Mouse (Mus musculus): ENCODE measurements at regions not wholly inside any gene's neighbourhood (a gene's known extent, or its start where the extent isn't known, plus 50 kb on each side); places are given as distances from the start of the nearest gene placed in this dataset.
"Not testable (repeated sequence)": the region's sequence is repeated elsewhere in the genome, so short reads cannot be mapped to it uniquely, and the experiment has no call there.

DNA sequence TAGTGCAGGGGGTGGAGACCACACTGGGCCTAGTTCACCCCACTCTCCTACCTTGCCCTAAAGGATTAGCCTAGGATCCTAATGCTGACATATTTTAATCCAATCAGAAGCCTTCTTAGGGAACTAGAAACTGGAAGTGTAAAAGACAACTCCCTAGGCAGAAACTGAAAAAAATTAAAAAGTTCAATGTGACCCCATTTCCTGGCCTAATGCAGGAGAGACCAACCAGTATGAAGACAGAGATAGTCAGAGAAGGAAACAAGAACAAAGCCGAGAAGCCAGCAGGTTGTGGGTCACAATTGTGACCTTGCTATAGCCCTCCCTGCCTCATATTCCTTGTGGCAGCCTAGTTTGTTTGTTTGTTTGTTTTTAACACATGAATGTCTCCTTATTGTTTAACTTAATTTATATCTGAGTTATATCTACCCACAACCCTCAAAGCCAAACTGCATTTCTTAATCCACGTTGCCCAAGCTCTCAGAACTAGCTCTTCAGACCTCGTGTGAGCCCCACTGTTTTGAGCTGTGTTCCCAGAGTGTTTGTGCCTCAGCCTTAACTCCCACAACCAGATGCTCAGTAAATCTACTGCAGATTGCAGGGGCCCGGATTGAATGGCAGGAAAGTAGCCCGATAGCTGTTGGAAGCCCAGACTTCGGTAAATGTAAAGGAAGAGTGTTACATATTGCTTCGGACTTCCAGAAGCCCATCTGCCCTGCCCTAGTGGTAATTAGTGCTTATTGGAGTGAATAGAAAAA, 139.0 kb upstream of the Tbl1xr1 start:
- no peak for DNase-seq (ENCODE audit: low read depth)

DNA sequence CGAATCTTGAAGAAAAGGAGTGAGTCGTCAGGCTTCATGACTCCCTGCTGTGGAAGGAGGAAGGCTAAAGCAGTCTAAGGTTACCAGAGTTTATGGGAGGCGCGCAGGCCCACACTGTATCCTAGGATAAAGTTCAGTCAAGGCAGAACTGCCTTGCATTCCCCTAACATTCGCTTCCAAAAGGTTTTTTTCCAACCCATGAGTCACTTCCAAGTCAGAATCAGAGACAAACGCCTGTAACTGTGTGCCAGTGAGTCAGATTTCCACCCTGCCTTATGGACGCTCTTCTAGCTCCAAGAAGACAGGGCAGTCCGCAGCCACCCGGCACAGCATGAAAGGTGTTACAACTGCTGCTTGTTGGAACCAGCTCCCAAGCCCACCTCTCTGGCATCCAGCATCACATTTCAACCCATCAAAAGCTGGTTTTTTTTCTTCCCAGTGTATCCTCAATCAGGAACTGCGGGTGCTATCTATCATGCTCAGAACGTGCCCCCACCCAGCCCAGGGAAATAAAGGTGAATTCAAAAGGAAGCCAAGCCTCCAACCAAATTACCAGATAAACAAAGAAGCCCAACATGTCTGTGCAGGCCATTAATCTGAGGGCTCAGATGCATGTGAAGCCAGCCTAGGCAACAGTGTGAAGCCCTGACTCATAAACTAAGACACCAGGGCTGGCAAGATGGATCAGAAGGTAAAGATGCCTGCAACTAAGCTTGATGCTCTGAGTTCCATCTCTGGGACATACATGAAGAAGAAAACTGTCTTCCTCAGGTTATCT, 138.2 kb upstream of the Tbl1xr1 start:
- no peak for DNase-seq (ENCODE audit: low read depth)

DNA sequence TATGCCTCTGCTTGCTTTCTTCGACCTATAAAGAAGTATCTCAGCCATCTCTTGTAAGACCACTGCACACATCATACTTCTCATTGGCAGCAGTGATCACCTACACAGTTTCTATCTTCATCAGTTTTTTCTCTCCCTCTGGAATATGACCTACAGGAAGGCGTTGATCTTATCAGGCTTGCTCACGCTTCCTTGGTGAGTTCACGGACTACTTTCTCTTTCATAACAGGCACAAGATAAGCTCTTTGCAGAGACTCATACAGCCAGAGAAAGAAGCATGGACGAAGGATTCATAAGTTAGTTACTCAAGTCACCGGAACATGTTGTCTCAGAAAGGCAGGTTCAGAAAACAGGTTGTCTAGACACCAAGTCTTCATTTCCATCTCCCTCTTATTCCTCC, 136.7 kb upstream of the Tbl1xr1 start:
- DNase-seq (ENCODE audit: low read depth) = peak; percentile 58

DNA sequence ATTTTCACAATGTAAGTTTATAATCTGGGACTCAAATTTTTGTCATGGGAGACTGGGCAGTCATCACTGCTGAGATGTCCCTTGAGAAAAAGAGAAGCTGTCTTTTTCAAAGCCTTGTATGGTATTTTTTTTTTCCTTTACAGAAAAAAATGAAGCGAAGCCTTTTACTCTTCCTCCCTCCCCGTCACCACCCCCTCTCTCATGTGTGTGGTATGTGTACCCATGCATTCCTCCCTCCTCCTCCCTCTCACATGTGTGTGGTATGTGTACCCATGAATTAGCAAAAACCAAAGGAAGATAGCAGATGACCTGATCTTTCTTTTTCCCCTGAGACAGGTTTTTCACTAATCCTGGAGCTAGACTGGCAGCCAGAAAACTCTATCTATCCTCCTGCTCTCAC, 134.9 kb upstream of the Tbl1xr1 start:
- no peak for DNase-seq (ENCODE audit: low read depth)

DNA sequence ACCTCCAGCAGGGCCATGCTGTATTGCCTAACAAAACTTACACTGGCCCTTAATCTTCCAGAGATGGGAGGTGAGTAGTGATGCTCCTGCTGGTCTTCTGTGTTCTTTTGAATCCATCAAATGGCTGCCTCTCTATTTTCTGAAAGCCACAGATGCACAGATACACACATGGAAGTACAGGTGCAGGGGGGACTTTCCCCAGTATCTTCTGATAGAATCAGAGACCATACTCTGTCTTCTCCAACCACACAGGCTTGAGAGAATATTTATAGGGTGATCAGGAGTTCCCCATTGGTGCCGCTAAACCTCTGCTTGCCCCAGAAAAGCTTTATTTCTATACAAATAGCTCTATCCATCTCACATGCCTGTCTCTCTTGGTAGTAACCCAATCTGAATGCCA, 133.5 kb upstream of the Tbl1xr1 start:
- DNase-seq (ENCODE audit: low read depth) = peak; percentile 53

DNA sequence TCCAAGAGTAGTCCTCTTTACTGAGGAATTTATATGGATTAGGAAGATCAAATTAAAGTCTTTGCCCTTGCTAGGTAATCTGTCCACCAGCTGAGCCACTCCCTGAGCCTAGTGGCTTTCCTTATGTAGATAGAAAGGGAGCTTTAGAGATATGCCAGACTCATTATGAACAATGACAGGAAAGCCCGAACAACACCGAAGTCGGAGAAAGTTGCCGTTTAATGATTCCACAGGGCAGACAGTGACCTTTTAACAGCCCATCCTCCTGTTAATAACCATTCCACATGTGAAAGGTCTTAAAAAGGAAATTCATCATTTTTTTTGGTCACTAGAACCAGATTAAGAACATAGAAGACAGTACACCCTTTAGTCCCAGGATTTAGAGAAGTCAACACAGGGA, 130.7 kb upstream of the Tbl1xr1 start:
- no peak for DNase-seq (ENCODE audit: low read depth)

DNA sequence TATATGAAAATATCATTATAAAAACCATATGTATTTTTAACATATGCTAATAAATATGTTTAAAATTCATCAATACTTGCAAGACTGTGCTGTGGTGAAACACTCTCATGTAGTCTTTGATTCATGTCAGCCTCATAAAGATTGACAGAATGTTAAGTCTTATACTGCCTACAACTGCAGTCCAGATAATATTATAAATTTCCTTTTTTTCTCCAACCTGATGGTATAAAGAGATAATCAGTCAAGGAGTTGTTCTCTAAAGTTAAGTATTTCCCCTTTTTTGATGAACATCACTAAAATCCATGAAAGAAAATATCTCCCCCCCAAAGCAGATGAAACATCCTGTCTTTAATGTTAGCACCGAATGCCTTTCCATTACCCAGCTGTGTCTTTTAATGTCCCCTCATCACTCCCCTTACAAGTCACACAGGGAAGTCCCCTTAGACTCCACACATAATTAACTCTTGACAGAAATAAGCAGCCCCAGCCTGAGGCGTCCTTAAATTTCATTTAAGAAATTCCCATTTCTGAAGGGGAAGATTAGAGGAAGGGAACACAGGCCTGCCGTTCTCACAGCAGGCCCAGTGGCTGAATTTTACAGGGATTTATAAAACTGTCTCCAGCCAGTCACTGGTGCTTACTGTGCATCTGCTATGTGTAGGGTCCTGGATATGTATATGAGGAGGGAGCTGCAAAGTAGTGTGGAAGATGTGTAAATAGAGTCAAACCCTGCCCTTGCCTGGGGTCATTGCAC, 129.0 kb upstream of the Tbl1xr1 start:
- DNase-seq (ENCODE audit: low read depth) = peak; percentile 15

DNA sequence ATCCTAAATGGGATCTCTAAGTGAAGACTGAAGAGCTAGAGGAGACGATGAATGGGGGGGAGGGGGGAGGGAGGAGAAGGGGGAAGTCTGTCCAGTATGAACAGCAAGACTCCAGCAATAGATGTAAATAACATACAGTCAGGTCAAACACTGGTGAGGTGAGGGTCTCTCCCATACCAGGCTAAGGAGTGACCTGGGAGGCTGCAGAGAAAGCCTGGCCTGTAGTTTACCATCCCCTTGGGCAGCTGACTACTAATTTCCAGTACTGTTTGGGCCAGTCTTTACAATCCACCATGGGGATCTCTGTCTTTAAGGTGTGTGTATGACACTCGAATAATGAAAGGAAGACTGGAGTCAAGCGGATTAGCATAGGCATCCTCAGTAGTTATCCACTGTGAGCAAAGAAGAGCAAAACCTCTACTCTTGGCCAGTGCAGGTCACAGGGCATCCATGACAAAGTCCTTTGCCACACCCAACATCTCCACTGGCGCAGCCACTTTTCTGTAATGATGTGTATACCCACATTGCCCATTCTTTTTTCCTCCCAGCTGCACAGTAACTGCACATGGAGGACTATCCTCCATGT, 128.3 kb upstream of the Tbl1xr1 start:
- no peak for DNase-seq (ENCODE audit: low read depth)

DNA sequence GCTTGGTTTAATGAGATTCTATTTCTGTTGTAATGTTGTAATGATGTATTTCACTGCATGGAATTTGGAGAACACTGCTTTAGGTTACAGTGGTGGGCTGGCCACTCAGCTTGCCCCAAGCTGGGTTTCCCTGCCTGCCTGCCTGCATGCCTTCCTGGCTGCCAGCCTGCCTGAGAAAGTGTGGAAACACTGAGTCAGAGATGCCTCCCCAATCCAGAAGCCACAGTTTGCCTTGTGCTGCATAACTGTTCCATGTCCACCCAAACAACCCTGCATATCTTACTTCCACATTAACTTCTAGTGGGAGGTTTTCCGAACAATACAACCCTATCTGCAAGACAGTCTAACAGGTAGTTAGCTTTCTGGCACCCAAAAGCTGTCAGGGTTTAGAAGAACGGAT, 127.0 kb upstream of the Tbl1xr1 start:
- peak; percentile 17 for DNase-seq (ENCODE audit: low read depth)

DNA sequence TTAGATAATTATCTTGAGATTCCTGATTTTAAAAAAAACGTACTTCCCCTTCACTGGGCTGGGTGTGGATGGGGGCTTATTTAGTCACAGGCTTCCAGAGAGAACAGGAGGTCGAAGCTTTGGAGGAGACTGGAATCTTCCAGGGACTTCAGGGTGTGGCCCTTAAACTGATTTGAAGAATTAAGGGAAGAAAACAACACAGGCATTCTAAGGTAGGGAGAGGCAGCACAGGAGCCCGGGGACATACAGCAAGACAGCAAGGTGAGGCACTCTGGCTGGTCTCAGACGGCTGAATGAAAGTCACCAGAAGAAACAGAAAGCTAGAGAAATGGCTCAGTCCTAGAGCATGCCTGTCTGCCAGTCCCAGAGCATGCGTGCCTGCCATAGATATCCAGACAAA, 125.9 kb upstream of the Tbl1xr1 start:
- DNase-seq (ENCODE audit: low read depth) = no peak

DNA sequence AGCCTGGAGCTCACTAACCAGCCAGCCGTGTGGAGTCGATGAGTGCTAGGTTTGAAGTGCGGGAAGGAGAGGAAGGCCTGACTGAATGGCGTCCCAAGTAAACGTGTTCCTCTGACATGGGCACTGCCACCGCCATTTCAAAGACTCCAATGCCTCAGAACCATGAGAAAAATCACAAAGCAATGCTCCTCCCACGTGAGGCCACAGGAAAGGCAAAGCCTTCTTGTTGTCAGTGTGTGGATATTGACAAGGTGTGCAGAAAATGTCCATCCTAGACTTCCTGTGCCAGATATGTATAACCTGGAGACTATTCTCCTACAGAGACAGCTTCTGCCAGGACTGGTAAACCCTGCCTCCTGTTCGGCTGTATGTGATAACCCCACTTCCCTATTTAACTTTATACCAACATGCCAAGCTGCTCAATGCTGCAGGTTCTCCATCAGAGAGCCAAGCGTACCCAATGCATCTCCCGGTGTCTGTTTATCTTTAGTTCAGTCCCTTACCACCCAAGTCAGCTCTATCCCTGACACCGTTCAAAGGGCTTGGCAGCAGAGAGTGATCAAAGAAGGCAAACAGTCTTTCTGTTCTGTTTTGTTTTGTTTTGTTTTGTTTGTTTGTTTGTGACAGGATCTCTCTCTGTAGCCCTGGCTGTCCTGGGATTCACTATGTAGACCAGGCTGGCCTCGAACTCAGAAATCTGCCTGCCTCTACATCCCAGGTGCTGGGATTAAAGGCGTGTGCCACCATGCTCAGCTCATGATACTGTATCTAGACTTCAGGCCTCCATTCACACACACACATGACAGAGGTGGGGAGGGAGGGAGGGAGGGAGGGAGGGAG, 124.8 kb upstream of the Tbl1xr1 start:
- DNase-seq (ENCODE audit: low read depth) = peak; percentile 53

DNA sequence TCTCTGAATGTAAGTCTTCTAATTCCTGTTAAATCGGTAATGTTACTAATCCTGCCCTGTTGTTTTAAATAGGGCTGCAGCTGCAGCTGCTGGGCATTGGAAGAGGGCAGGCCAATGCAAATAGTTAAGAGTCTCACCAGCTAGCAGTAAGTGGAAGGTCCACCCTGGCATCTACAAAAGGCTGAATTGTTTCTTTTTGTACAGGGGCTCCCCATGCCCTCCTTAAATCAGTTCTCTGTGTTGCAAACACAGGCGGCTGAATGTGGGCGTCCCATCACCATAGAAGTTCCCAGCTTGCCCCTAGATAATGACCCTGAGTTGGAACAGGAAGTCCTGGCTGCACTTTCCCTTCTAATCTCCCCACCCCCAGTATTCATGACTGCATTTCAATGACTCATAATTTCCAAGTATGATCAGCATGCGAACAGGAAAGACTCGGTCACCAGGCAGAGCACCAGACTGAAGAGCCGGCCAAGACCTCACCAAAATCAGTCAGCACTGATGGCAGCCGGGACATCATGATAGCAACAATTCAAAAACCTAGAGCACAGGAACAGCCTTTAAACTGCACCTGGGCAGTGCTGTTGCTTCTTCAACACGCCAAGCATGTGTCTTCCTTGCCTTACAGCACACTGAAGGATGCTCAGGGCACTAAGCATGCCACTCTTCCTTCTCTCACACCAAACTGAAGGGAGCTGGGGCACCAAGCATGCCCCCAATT, 123.6 kb upstream of the Tbl1xr1 start:
- DNase-seq (ENCODE audit: low read depth) = peak; percentile 80

DNA sequence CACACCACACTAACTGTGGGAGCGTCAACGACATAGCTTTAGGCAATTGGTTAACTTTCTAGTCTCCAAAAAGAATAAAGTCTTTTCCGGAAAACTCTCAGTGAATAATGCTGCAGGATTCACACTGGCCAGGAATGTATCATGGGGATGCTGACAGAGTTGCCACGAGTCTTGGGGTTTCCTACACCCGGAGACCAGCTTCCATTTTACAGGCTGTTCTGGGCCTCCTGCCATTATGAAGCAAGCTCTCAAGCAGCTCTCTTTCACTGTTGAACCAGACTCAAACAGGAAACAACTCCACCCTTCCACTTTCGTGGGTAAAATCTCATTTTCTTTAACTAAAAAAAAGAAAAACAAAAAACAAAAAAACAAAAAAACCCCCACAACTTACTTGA, 123.0 kb upstream of the Tbl1xr1 start:
- DNase-seq (ENCODE audit: low read depth) = peak; percentile 63

DNA sequence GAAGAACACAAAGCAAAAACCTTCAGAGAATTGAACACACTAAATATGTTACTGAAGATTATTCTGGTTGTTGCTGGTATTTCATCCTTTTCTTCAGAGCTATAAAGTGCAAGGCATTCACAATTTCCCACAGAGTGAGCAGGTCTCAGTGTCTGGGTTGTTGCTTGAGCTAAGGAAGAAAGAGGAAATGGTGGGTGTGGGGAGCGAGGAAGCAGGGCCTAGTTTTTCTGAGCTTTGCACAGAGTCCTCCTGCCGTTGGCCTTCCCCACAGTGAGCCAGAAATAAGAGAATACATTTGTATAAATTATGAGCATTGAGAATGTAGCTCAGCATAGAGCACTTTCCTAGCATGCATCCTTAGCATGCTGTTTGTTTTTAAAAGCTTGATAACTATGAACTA, 120.8 kb upstream of the Tbl1xr1 start:
- peak; percentile 56 for DNase-seq (ENCODE audit: low read depth)

DNA sequence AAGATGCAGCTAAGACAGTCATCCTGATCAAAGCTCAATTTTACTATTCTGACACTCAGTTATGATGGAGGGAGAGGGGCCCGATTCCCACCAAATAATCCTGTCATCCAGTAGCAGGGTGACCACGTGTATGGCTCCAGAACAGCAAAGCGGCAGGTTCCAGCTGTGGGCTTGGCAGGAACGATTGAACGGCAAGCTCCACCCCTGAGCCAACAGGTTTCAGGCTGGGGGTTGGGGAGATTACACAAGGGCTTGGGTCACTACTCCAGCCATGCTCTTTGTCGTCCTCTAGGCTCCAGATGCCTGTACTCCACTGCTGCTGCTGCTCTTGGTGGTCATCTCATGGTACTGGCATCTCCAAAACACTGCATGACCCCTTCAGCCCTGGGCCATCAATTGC, 119.3 kb upstream of the Tbl1xr1 start:
- DNase-seq (ENCODE audit: low read depth) = not testable (repeated sequence)

DNA sequence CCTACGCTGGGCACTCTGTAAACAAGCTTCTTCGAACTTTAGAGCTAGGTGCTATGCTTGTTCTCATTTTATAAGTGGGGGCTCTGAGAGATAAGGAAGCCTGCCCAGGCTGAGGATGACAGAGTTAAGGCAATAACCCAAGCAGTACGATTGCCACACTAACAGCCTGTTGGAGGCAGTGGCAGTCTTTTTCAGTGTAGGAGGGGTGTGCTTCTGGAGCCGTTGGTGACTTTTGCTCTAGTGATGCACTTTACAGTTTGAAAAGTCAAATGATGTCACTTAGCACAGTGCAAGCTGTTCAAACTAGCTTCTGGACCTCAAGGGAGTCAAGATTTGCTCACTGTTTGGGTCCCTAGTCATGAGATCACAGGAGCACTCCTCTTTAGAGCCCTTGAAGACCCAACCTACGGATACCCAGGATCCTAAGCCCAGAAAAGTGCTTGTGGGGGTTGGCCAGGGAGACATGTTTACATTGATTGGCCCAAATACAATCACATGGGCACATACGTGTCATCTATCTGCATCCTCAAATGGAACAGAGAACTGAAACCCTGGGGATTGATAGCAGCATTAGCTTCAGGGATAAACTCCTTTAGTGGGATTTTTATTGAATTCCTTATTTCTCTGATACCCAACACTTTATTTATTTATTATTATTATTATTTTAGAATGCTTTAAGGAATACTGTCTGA, 117.7 kb upstream of the Tbl1xr1 start:
- no peak for DNase-seq (ENCODE audit: low read depth)

DNA sequence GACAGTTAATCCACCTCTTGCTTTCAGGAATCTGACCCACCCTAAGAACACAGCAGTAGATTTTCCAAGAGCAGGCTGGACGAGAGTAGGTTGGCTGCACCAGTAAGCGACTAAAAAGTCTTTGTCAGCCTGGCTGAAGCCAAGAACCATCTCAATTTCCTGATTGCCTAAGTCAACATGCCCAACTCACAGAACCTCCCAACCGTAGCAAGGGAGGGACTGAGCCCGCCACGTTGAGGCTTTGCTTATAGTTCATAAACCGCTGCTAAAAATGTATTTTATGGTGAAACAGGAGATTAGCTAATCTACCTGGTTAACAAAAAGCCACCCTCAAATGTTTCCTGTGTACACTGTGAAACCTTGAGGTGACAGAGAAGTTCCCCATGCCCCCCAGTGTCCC, 115.4 kb upstream of the Tbl1xr1 start:
- DNase-seq (ENCODE audit: low read depth) = no peak

DNA sequence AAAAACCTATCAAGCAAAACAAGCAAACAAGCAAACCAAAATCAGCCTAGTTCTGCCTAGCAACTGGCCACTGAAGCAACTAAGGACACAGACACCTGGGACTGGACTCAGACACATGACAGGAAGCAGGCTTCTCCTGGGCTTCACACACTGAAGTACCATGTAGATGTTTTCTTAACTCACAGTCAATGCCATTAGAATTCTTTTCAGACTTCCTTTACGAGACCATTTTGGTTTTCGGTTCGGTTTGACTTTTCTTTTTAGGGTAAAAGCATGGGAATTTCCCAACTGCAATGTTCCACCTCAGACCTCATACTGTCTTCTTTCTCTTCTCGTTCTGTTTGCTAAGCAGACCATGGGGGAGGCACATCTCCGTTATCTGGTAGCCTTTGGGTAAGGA, 114.7 kb upstream of the Tbl1xr1 start:
- peak; percentile 58 for DNase-seq (ENCODE audit: low read depth)

DNA sequence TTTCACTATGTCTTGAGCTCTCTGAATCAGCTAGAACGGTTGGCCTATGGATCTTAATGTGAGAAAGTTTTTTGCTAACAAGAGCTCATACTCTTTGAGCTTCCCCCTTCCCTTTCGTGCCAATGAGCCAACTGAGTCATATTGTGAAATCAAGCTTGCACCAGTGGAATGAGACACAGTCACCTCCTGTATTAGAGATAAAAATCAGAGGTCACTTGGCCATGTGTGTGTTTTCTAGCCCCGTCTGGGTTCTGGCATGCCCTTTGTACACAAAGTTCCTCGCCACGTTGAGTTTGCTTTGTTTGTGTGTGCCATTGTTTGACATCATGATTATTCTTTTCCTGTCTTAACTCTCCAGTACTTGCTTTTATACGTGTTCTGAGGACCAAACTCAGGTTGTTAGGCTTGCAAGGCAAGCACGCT, 114.1 kb upstream of the Tbl1xr1 start:
- no peak for DNase-seq (ENCODE audit: low read depth)

Measured in naive thymus-derived CD4-positive, alpha-beta T cell, adult 2 months (primary cell).